Comparison of ENCODE assay signal across 11 mouse cellular contexts in the genomic region with DNA sequence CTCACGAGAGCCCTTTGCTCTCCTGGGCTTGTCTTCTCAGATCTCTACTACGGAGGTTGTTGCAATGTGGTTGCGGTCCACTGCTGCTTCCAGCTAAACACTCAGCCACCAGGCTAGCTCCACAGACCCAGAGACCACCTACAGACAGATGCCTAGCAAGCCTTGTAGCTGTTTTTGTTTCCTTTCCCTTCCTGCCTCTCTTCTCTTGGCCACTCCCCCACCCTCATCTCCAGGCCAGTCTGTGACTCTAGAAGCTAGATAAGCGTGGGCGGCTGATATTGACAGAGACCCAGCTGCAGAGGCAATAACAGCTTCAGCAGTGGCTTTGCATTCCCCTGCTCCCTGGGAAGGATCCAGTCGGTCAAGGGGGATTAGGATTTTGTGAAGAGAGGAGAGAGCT. TPM values are rescaled to one million over a fixed set of nuclear protein-coding genes. Genes with fewer than 3 reads are reported as not detected.
DNase-seq lines count a peak whose midpoint lies in the region; ATAC-seq and TF ChIP-seq lines count a peak whose summit lies in the region.
"Had no signal": no experiment of that assay in that cellular context is flagged by ENCODE, and none has a peak within 500 bp of the region (broad histone marks: within the 10 kb centered on the region; RNA-seq: fewer than 3 reads in every experiment).

Gene Scn7a (minus strand): TSS at position 150 of the 400 bp plus-strand sequence.

- no peak for TF ChIP-seq EP300 in liver, postnatal 0 days (IDR thresholded peaks at IDR 0.05; ENCODE audit: low read depth)
- TF ChIP-seq EP300 in heart, postnatal 0 days (IDR thresholded peaks at IDR 0.05; ENCODE audit: low read depth) = no peak

- ATAC-seq in liver, embryonic 11.5 days (replicated peaks; ENCODE audit: low FRiP score) = no peak
- ATAC-seq in liver, postnatal 0 days = no peak
- ATAC-seq in heart, postnatal 0 days (ENCODE audit: insufficient read depth, low read depth) = 0 out of 2 replicates have a peak, but pooled peaks have one; percentile 17
- no peak for ATAC-seq in forebrain, embryonic 16.5 days
- ATAC-seq in forebrain, embryonic 15.5 days (replicated peaks) = no peak
- ATAC-seq in inflammation-experienced regulatory T-cells, adult 6 months = no peak

- DNase-seq in liver, embryonic 11.5 days (ENCODE audit: low spot score) = peak; percentile 30
- no peak for DNase-seq in liver, postnatal 0 days
- peak; percentile 28 for DNase-seq in gastrocnemius, adult 18-20 months (ENCODE audit: low spot score)
- peak; percentile 24 for DNase-seq in heart, postnatal 0 days (ENCODE audit: low spot score)
- peak; percentile 26 to 53 for DNase-seq in lung, postnatal 4 days

- no peak within 1 kb of the TSS for H3K9ac ChIP-seq in liver, embryonic 11.5 days (ENCODE audit: low read depth, low read length)
- H3K9ac ChIP-seq in liver, postnatal 0 days (replicated peaks) = no peak within 1 kb of the TSS
- H3K9ac ChIP-seq in heart, postnatal 0 days (replicated peaks; ENCODE audit: low read depth, low read length) = no peak within 1 kb of the TSS; the same call in 1 of the 2 replicates
- no peak within 1 kb of the TSS for H3K9ac ChIP-seq in forebrain, embryonic 16.5 days (replicated peaks; ENCODE audit: low read depth, low read length)
- H3K9ac ChIP-seq in forebrain, embryonic 15.5 days (replicated peaks) = no peak within 1 kb of the TSS
- H3K9ac ChIP-seq: limb, embryonic 12.5 days had no signal

- H3K4me1 ChIP-seq in liver, embryonic 11.5 days (replicated peaks; ENCODE audit: control insufficient read depth, insufficient read depth, low read length) = no peaks in the 10 kb centered on the region
- no peaks in the 10 kb centered on the region for H3K4me1 ChIP-seq in liver, postnatal 0 days (ENCODE audit: insufficient read depth)
- no peaks in the 10 kb centered on the region for H3K4me1 ChIP-seq in heart, postnatal 0 days (ENCODE audit: control insufficient read depth, insufficient read depth)
- no peaks in the 10 kb centered on the region for H3K4me1 ChIP-seq in forebrain, embryonic 16.5 days (replicated peaks; ENCODE audit: control insufficient read depth, insufficient read depth, low read length)
- H3K4me1 ChIP-seq in forebrain, embryonic 15.5 days = no peaks in the 10 kb centered on the region
- H3K4me1 ChIP-seq: limb, embryonic 12.5 days had no signal

- H3K27me3 ChIP-seq in liver, embryonic 11.5 days (replicated peaks; ENCODE audit: control insufficient read depth, insufficient read depth, low read length) = no peaks in the 10 kb centered on the region
- H3K27me3 ChIP-seq in liver, postnatal 0 days (ENCODE audit: insufficient read depth, low read length) = no peaks in the 10 kb centered on the region
- H3K27me3 ChIP-seq in heart, postnatal 0 days (ENCODE audit: control insufficient read depth, insufficient read depth, low read length) = no peaks in the 10 kb centered on the region
- H3K27me3 ChIP-seq in forebrain, embryonic 16.5 days (replicated peaks; ENCODE audit: control insufficient read depth, insufficient read depth, low read length) = no peaks in the 10 kb centered on the region
- H3K27me3 ChIP-seq in forebrain, embryonic 15.5 days = no peaks in the 10 kb centered on the region
- H3K27me3 ChIP-seq: limb, embryonic 12.5 days had no signal

- H3K36me3 ChIP-seq in liver, embryonic 11.5 days (ENCODE audit: control insufficient read depth, insufficient read depth, low read length) = no peaks in the 10 kb centered on the region
- H3K36me3 ChIP-seq in liver, postnatal 0 days (replicated peaks; ENCODE audit: insufficient read depth, low read length) = no peaks in the 10 kb centered on the region
- no peaks in the 10 kb centered on the region for H3K36me3 ChIP-seq in heart, postnatal 0 days (replicated peaks; ENCODE audit: control insufficient read depth, insufficient read depth, low read length)
- no peaks in the 10 kb centered on the region for H3K36me3 ChIP-seq in forebrain, embryonic 16.5 days (ENCODE audit: control insufficient read depth, insufficient read depth)
- H3K36me3 ChIP-seq in forebrain, embryonic 15.5 days = no peaks in the 10 kb centered on the region
- H3K36me3 ChIP-seq: limb, embryonic 12.5 days had no signal

- WGBS in liver, embryonic 11.5 days = 19% methylated on average over 6 of the region's 6 CpGs
- WGBS in liver, postnatal 0 days (ENCODE audit: insufficient replicate concordance) = 22% methylated on average over 6 of the region's 6 CpGs
- 10% methylated on average over 6 of the region's 6 CpGs for WGBS in heart, postnatal 0 days
- WGBS in forebrain, embryonic 16.5 days = 44% methylated on average over 6 of the region's 6 CpGs
- WGBS in forebrain, embryonic 15.5 days = 42% methylated on average over 6 of the region's 6 CpGs

- H3K27ac ChIP-seq in liver, embryonic 11.5 days (ENCODE audit: low read depth, low read length) = no peak within 1 kb of the TSS
- no peak within 1 kb of the TSS for H3K27ac ChIP-seq in liver, postnatal 0 days (ENCODE audit: low read depth)
- H3K27ac ChIP-seq in heart, postnatal 0 days (ENCODE audit: low read depth) = no peak within 1 kb of the TSS
- H3K27ac ChIP-seq in forebrain, embryonic 16.5 days (ENCODE audit: low read length) = no peak within 1 kb of the TSS
- no peak within 1 kb of the TSS for H3K27ac ChIP-seq in forebrain, embryonic 15.5 days (replicated peaks)
- H3K27ac ChIP-seq: limb, embryonic 12.5 days had no signal

- H3K4me3 ChIP-seq in liver, embryonic 11.5 days (ENCODE audit: low read depth, low read length) = no peak within 1 kb of the TSS
- H3K4me3 ChIP-seq in liver, postnatal 0 days (ENCODE audit: low read depth, low read length) = no peak within 1 kb of the TSS
- H3K4me3 ChIP-seq in heart, postnatal 0 days (ENCODE audit: low read depth, low read length) = peak within 1 kb of the TSS; percentile 43
- no peak within 1 kb of the TSS for H3K4me3 ChIP-seq in forebrain, embryonic 16.5 days (replicated peaks; ENCODE audit: low read length)
- H3K4me3 ChIP-seq in forebrain, embryonic 15.5 days = no peak within 1 kb of the TSS
- H3K4me3 ChIP-seq: limb, embryonic 12.5 days had no signal

- H3K4me2 ChIP-seq in liver, embryonic 11.5 days = no peak within 1 kb of the TSS
- no peak within 1 kb of the TSS for H3K4me2 ChIP-seq in liver, postnatal 0 days (ENCODE audit: low read depth, low read length)
- peak within 1 kb of the TSS; percentile 66 for H3K4me2 ChIP-seq in heart, postnatal 0 days (ENCODE audit: low read depth, low read length)
- no peak within 1 kb of the TSS for H3K4me2 ChIP-seq in forebrain, embryonic 16.5 days (ENCODE audit: low read length)
- no peak within 1 kb of the TSS for H3K4me2 ChIP-seq in forebrain, embryonic 15.5 days (replicated peaks)
- H3K4me2 ChIP-seq: limb, embryonic 12.5 days had no signal

- no peak for TF ChIP-seq CTCF in liver, postnatal 0 days (IDR thresholded peaks at IDR 0.05; ENCODE audit: low read depth)
- TF ChIP-seq CTCF in heart, postnatal 0 days (IDR thresholded peaks at IDR 0.05; ENCODE audit: low read depth) = no peak

- no peaks in the 10 kb centered on the region for H3K9me3 ChIP-seq in liver, embryonic 11.5 days (ENCODE audit: control insufficient read depth, low read length)
- H3K9me3 ChIP-seq in liver, postnatal 0 days (ENCODE audit: low read length) = no peaks in the 10 kb centered on the region
- H3K9me3 ChIP-seq in heart, postnatal 0 days (replicated peaks; ENCODE audit: control insufficient read depth, low read length) = no peaks in the 10 kb centered on the region
- no peaks in the 10 kb centered on the region for H3K9me3 ChIP-seq in forebrain, embryonic 16.5 days (ENCODE audit: control insufficient read depth, low read length)
- H3K9me3 ChIP-seq in forebrain, embryonic 15.5 days = no peaks in the 10 kb centered on the region
- H3K9me3 ChIP-seq: limb, embryonic 12.5 days had no signal

RNA-seq across cellular contexts. Expression of gene Scn7a, which starts in this region (rescaled TPM):
- 0.04 and 0.08 TPM in 2 replicates for polyA plus RNA-seq in liver, embryonic 11.5 days (2014; fragmentation: Nextera tagmentation; extraction: Ambion mirVana)
- polyA plus RNA-seq in liver, postnatal 0 days (2015; fragmentation: Nextera tagmentation; extraction: Ambion mirVana) = 0.05 and 0.06 TPM in 2 replicates
- 1 to 10 TPM; 2.3 to 3.0 TPM for total RNA-seq in gastrocnemius, adult 18-20 months (2021)
- 2.6 and 3.6 TPM in 2 replicates for total RNA-seq in heart, postnatal 0 days (2014; rRNA removed; ENCODE audit: low replicate concordance)
- polyA plus RNA-seq in heart, postnatal 0 days (2015; fragmentation: Nextera tagmentation; extraction: Ambion mirVana) = 1.2 TPM in 2 replicates
- polyA plus RNA-seq in forebrain, embryonic 16.5 days (2015; fragmentation: Nextera tagmentation; extraction: Ambion mirVana) = 0.02 TPM in 1 of 2 replicates, not detected in the other
- not detected in 2 replicates for polyA plus RNA-seq in forebrain, embryonic 15.5 days (2015; fragmentation: Nextera tagmentation; extraction: Ambion mirVana)
- under 1 TPM in 1 of 3 experiments, not detected in 2; 0.07 TPM for polyA plus RNA-seq in inflammation-experienced regulatory T-cells, adult 6 months (2017; shearing (Covaris generic))
- total RNA-seq: ES-E14; neutrophil, adult 5-6 weeks had no signal

Comparison
In these comparisons a context has a peak if more than half of its experiments do, and no peak if none do; other contexts are left out.
1. Peak in DNase-seq in liver, embryonic 11.5 days; RNA of the gene not detected or under 1 TPM.